Mouse (Mus musculus) neural tube, embryonic 13.5 days (tissue): ENCODE measurements around the gene Prkn. TPM values are rescaled to one million over a fixed set of nuclear protein-coding genes. Genes with fewer than 3 reads are reported as not detected.
A peak's percentile ranks its signal among the peaks of the same experiment; 100 is the strongest.

ENCODE experiments used
- ATAC-seq: fragments of 200-750 bp; cut with Nextera tagmentation; 2 replicates; pipeline ENCODE4 v1.8.0; 2017; ENCODE audit warnings: low read depth, mild to moderate bottlenecking, moderate TSS enrichment, moderate library complexity
- H3K27ac ChIP-seq: fragments of 300-500 bp; sonication (generic); replicated peaks from 2 replicates; pipeline ENCODE4 v1.5.1; 2015; ENCODE audit warnings: moderate library complexity, mild to moderate bottlenecking, inconsistent platforms
- H3K27me3 ChIP-seq: fragments of 300-500 bp; sonication (generic); 2 replicates; pipeline ENCODE4 v1.6.1; 2015; ENCODE audit warnings: mild to moderate bottlenecking, inconsistent platforms
- H3K36me3 ChIP-seq: fragments of 300-500 bp; sonication (generic); 2 replicates; pipeline ENCODE4 v1.6.1; 2015; ENCODE audit warnings: mild to moderate bottlenecking, inconsistent platforms
- H3K4me1 ChIP-seq: fragments of 300-500 bp; sonication (generic); replicated peaks from 2 replicates; pipeline ENCODE4 v1.6.1; 2015; ENCODE audit warnings: inconsistent platforms
- H3K4me2 ChIP-seq: fragments of 300-500 bp; sonication (generic); 2 replicates; pipeline ENCODE4 v1.6.1; 2015; ENCODE audit warnings: inconsistent platforms, mild to moderate bottlenecking, moderate library complexity
- H3K4me3 ChIP-seq: fragments of 300-500 bp; sonication (generic); 2 replicates; pipeline ENCODE4 v1.5.1; 2015; ENCODE audit warnings: mild to moderate bottlenecking, inconsistent platforms
- H3K9ac ChIP-seq: fragments of 300-500 bp; sonication (generic); 2 replicates; pipeline ENCODE4 v1.6.1; 2015; ENCODE audit warnings: moderate library complexity, mild to moderate bottlenecking, inconsistent platforms
- H3K9me3 ChIP-seq: fragments of 300-500 bp; sonication (generic); 2 replicates; pipeline ENCODE4 v1.6.1; 2016; ENCODE audit warnings: inconsistent platforms
- WGBS: fragments of 180-500 bp; shearing (Covaris S2); methylation state at CpG from one replicate; pipeline ENCODE4 v1.1.7; 2015; 5-methylcytosine and 5-hydroxymethylcytosine counted together
- polyA plus RNA-seq: library from polyadenylated mRNA; unstranded; fragments of >200 nt; fragmentation: Nextera tagmentation; extraction: Ambion mirVana; gene quantifications from 2 replicates; pipeline ENCODE4 v1.2.1, GENCODE M21; 2015

The Prkn gene
- polyA plus RNA-seq, 1 experiment from 2014 or later = 3.6 TPM

DNA sequence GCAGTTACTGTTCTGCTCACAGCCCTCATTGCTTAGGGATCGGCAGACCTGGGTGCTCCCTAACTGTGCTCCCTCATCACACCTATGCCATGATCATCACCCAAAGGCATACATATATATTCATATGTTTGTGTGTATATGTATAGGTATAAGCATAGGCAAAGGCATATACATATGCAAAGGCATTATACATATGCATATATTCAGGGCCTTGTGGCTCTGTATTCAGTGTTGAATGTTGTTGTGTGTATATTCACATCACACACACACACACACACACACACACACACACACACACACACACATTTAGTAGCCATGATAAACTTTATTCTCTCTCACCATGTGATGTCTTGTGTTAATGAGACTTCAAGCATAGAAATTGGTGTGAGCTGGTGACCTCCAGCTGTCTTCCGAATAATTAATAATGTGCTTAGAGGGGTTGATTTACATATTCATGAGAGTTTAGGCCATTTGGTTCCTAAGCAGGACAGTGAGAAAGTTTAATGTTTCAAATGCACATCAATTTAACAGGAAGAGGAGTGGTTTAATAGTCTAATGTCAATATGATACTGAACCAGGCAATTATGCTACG lies 804.8 kb downstream of the Prkn start:
- no peak for ATAC-seq

DNA sequence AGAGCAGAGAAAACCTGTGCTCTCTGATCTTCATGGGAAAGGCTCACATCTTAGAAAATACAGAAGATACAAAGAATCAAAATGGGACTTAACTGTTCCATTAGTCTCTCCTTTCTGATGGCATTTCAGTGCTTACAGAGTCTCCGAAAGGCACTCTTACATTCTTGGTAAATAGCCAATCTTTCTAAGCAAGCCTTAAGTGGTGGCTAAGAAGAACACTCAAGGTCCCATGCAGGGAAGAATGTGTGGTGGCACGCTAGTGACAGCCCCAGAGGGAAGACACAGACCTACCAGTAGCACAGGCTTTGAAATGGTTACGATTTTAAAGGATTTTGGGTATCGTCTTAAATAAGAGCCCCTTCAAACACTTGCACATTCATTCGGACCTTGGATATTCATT lies 816.2 kb downstream of the Prkn start:
- ATAC-seq = no peak
- Histone ChIP-seq H3K9ac (no peak overlapping the region), H3K36me3 (no peaks in the 10 kb centered on the region), H3K4me2 (no peak overlapping the region), H3K27me3 (no peaks in the 10 kb centered on the region), H3K27ac (no peak overlapping the region), H3K4me1 (no peaks in the 10 kb centered on the region), H3K4me3 (no peak overlapping the region), H3K9me3 (no peaks in the 10 kb centered on the region)
- WGBS = 89% methylated on average over 5 of the region's 5 CpGs

More for the DNA sequence above, 804.8 kb downstream of the Prkn start:
- Histone ChIP-seq H3K4me1 (0 out of 2 replicates have a peak, but pooled peaks cover 14% of the 10 kb centered on the region), H3K9me3 (no peaks in the 10 kb centered on the region), H3K36me3 (no peaks in the 10 kb centered on the region), H3K9ac (no peak overlapping the region), H3K27ac (no peak overlapping the region), H3K4me2 (no peak overlapping the region), H3K27me3 (no peaks in the 10 kb centered on the region), H3K4me3 (no peak overlapping the region)
- WGBS = 53% methylated on average over 3 of the region's 3 CpGs

DNA sequence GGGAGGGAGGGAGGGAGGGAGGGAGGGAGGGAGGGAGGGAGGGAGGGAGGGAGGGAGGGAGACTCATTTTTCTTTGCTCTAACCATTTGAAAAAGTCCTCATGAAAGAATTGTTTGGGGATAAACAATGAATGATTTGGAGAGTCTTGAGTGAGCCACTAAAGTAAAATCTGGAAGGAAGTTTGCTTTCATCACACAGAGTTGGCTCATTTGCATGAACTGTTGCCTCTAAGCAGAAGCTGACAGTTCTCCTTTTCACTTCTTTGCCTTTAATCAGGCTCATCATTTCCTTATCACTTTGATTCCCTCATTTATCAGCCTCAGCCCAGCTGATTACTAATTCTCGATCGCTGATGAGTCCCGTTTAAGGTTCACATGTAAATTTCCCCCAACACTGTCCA lies 816.7 kb downstream of the Prkn start:
- no peak overlapping the region for H3K4me2 ChIP-seq
- no peak for ATAC-seq
- H3K4me3 ChIP-seq = no peak overlapping the region
- H3K36me3 ChIP-seq = no peaks in the 10 kb centered on the region
- no peaks in the 10 kb centered on the region for H3K4me1 ChIP-seq
- no peak overlapping the region for H3K9ac ChIP-seq
- H3K27ac ChIP-seq = no peak overlapping the region
- H3K27me3 ChIP-seq = no peaks in the 10 kb centered on the region
- no peaks in the 10 kb centered on the region for H3K9me3 ChIP-seq
- 76% methylated on average over 3 of the region's 3 CpGs for WGBS

DNA sequence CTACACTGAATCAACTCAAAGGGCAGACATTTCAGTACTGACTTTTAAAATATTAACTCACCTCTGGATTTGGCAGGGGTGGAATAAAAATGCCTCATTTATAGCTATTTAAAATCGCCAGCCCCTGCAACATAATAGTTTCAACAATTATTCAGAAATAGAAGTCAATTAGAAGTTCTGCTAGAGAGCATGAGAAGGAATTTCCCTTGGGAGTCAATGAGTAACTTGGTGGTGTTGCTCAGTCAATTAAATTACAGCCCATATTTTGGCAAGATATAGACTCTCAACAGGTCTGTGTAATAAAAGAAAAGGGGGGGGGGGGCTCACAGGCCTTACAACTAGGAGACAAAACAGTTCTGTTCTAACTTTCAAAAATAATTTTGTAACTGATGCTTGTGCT lies 821.7 kb downstream of the Prkn start:
- Histone ChIP-seq H3K27ac (no peak overlapping the region), H3K4me3 (no peak overlapping the region), H3K9ac (no peak overlapping the region), H3K4me2 (no peak overlapping the region), H3K9me3 (no peaks in the 10 kb centered on the region), H3K4me1 (peaks cover 12% of the 10 kb centered on the region), H3K36me3 (no peaks in the 10 kb centered on the region), H3K27me3 (0 out of 2 replicates have a peak, but pooled peaks cover 4% of the 10 kb centered on the region)
- 86% methylated on average over 1 of the region's 1 CpGs for WGBS
- ATAC-seq = no peak

DNA sequence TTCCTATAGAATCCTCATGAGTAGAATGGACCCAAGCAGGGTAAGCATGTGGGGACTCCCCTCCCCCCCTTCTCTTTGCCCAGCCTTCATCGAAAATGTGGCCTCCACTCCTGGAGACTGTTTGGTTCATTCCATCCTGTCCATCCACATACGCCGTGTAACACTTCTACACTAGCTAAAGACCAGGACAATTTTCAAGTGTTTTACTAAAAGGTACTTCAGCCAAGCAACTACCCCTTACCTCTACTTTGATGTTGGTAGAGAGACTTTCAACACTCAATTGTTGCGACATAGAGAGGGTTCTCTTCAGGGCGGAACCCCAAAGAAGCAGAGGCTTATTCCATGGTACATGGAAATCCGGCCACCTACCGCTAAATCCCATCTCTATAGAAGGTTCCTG lies 823.3 kb downstream of the Prkn start:
- ATAC-seq = no peak
- 0 out of 2 replicates have a peak, but pooled peaks cover 4% of the 10 kb centered on the region for H3K27me3 ChIP-seq
- no peak overlapping the region for H3K27ac ChIP-seq
- H3K4me1 ChIP-seq = peaks cover 12% of the 10 kb centered on the region
- H3K4me3 ChIP-seq = no peak overlapping the region
- no peak overlapping the region for H3K4me2 ChIP-seq
- H3K9ac ChIP-seq = no peak overlapping the region
- H3K36me3 ChIP-seq = no peaks in the 10 kb centered on the region
- WGBS = 89% methylated on average over 7 of the region's 7 CpGs
- H3K9me3 ChIP-seq = no peaks in the 10 kb centered on the region

DNA sequence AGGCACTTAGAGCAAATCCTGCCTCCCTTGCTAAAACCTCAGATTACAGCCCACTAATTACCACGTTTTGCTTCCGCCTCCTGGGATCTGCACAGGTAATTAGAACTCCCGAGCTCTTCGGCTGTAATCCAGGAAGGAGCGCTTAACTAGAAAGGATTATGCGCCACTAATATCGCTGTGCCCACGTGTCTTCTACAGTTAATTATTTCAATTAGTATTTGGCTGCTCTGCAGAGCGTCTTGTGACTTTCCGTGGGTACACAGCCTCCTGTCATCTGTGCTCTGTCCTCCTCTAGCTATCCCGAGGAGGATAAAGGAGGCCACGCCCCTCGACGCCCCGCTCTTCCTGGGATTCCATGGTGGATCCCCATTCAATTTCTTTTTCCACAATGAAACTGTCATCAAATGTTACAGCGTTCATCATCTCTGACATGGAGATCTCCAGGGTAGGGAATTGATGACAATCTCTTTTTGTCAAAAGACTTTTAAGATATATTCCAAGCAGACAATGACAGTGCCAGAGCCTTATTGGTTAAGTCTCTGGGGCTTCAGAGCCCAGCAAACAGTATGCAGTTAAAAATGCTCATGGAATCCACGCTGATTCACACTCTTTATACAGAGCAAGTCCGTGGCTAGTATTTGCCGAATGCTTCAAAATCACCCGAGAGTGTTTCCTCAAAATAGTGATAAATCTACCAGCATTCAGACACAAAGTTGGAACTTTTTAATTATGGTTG lies 824.6 kb downstream of the Prkn start:
- Histone ChIP-seq H3K9me3 (no peaks in the 10 kb centered on the region), H3K4me2 (peak overlapping the region; percentile 48), H3K36me3 (no peaks in the 10 kb centered on the region), H3K27ac (0 out of 2 replicates have a peak overlapping the region, but pooled peaks have one; percentile 13), H3K27me3 (0 out of 2 replicates have a peak, but pooled peaks cover 4% of the 10 kb centered on the region), H3K9ac (0 out of 2 replicates have a peak overlapping the region, but pooled peaks have one; percentile 2), H3K4me1 (peaks cover 12% of the 10 kb centered on the region), H3K4me3 (peak overlapping the region; percentile 18; the same call in 1 of the 2 replicates)
- WGBS = 34% methylated on average over 20 of the region's 20 CpGs
- peak; percentile 65 for ATAC-seq

DNA sequence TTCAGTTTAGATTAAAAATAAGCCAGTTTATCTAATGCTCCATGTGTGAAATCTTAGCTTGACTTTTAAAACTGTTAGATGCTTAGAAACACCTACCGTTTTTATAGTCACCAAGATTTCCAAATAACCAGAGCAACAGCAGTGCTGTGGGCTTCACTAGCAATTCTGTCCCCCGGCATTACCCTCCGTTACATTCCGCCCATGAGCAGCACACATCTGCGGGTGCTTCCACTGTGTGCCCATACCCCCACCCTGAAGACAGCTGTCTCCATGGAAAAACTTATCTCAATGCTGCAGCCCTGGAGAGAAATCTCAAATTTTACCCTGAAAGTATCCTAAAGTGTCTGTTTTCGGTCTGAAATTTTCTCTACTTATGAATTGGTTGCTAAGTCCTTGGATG lies 839.5 kb downstream of the Prkn start:
- ATAC-seq = no peak
- Histone ChIP-seq H3K27ac (no peak overlapping the region), H3K9me3 (no peaks in the 10 kb centered on the region), H3K9ac (no peak overlapping the region), H3K27me3 (0 out of 2 replicates have a peak, but pooled peaks cover 2% of the 10 kb centered on the region), H3K4me3 (no peak overlapping the region), H3K4me1 (peaks cover 18% of the 10 kb centered on the region), H3K36me3 (no peaks in the 10 kb centered on the region), H3K4me2 (no peak overlapping the region)
- WGBS = 93% methylated on average over 6 of the region's 6 CpGs

DNA sequence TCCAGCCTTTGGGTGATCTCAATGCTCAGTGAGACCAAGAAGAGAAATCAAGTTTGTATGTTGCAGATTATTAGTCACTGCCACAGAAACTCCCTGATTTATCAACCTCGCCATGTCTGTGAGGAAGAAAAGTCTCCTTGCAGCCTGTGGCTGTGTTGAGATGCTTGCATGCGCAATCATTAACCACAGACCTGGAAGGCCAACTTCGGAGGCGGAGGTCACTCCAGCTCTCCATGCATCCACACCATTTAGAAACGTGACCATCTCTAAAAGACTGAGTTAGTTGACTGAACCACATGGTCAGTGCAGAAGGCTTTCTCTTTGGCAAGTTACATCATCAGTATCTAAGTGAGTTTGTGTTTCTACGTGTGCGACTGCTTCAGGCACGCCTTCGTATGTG lies 840.3 kb downstream of the Prkn start:
- no peaks in the 10 kb centered on the region for H3K9me3 ChIP-seq
- WGBS = 89% methylated on average over 9 of the region's 9 CpGs
- no peak overlapping the region for H3K4me2 ChIP-seq
- 0 out of 2 replicates have a peak, but pooled peaks cover 2% of the 10 kb centered on the region for H3K27me3 ChIP-seq
- ATAC-seq = no peak
- no peak overlapping the region for H3K9ac ChIP-seq
- H3K27ac ChIP-seq = no peak overlapping the region
- H3K4me3 ChIP-seq = no peak overlapping the region
- no peaks in the 10 kb centered on the region for H3K36me3 ChIP-seq
- H3K4me1 ChIP-seq = peaks cover 18% of the 10 kb centered on the region

DNA sequence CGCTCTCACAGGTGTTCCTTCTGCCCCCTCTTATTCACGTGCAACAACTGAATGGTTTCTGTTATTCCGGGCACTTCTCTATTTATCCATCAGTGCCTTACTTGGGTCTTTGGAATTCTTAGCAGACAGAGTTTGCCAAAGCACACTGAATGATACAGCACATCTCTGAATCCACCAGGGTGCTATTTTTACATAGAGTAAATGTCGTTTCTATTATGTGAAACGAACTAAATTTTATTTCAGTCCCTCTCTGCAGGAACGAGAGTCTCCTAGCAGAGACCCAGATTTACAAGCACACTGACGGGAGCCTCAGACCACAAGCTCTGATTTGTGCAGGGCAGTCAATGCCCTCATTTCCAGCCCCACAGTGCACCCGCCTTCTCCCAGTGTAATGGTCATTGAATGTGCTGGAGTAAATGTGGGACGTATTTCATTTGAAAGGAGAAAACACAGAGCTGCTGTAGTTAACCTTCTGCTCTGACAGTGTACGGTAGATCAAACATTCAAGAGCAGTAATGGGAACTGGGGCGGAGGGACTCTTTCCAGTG lies 841.7 kb downstream of the Prkn start:
- Histone ChIP-seq H3K4me3 (no peak overlapping the region), H3K4me1 (peaks cover 18% of the 10 kb centered on the region), H3K36me3 (no peaks in the 10 kb centered on the region), H3K27ac (no peak overlapping the region), H3K9me3 (no peaks in the 10 kb centered on the region), H3K4me2 (peak overlapping the region; percentile 24), H3K9ac (no peak overlapping the region), H3K27me3 (0 out of 2 replicates have a peak, but pooled peaks cover 2% of the 10 kb centered on the region)
- peak; percentile 53 for ATAC-seq
- 16% methylated on average over 11 of the region's 11 CpGs for WGBS

DNA sequence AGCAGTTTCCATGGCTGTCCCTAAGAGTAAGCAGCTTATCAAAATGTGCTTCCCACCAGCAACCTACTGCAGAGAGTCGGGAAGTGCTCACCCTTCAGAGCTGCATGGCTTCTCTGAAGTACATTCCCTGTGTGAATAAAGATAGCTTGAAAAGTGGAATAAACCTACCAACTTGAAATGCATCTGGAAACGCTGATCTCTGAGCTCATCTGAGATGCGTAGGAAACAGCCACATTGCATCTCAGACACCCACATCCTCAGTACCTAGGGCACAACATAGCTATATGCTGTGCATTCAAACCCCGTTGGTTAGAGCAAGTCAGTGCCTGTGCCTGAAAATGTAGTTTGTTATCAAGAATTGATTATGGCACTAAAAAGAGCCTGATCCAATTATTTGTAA lies 864.8 kb downstream of the Prkn start:
- H3K27me3 ChIP-seq = no peaks in the 10 kb centered on the region
- H3K4me2 ChIP-seq = no peak overlapping the region
- 90% methylated on average over 4 of the region's 4 CpGs for WGBS
- no peaks in the 10 kb centered on the region for H3K36me3 ChIP-seq
- no peaks in the 10 kb centered on the region for H3K4me1 ChIP-seq
- H3K4me3 ChIP-seq = no peak overlapping the region
- no peak overlapping the region for H3K27ac ChIP-seq
- H3K9ac ChIP-seq = no peak overlapping the region
- no peak for ATAC-seq
- H3K9me3 ChIP-seq = no peaks in the 10 kb centered on the region

DNA sequence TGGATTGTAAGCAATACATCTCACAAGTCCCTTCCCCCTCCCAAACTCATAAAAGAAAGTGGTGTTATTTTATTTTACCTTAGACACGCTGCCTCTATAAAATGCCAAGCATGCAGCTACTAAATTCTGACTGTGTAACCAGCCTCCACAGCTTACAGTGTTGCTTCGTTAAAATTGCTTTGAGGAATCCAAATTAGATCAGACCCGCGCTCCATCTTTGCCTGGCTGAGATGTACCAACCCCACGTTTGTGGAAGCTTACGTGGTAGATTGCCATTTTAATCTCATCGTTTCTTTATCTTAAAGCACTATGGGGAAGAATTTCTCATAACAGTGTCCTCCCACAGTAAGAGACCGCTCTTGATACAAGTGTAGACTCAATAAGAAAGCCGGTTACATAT lies 865.6 kb downstream of the Prkn start:
- Histone ChIP-seq H3K4me3 (no peak overlapping the region), H3K4me1 (no peaks in the 10 kb centered on the region), H3K36me3 (no peaks in the 10 kb centered on the region), H3K9me3 (no peaks in the 10 kb centered on the region), H3K27ac (no peak overlapping the region), H3K9ac (no peak overlapping the region), H3K4me2 (no peak overlapping the region), H3K27me3 (no peaks in the 10 kb centered on the region)
- no peak for ATAC-seq
- WGBS = 87% methylated on average over 9 of the region's 9 CpGs

DNA sequence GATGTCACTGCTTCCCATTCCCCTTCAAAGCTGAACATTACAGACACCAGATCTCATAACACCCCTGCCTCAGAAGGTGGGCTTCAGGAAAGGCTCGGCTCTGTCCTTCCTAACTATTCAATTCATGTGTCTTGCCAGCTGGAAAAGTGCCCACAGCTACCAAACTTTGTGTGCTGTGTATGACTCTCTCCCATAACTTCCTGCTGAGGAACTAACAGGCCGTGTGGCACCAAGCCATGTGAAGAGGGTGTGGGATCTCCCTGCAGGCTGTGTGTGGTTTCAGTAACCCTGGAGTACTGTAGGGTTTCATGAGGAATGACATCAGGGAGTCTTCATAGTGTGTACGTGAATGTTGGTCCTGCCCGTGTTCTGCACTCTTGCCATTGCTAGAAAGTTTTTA lies 871.9 kb downstream of the Prkn start:
- WGBS = 75% methylated on average over 4 of the region's 4 CpGs
- no peaks in the 10 kb centered on the region for H3K27me3 ChIP-seq
- no peak overlapping the region for H3K4me3 ChIP-seq
- H3K9me3 ChIP-seq = no peaks in the 10 kb centered on the region
- no peak overlapping the region for H3K9ac ChIP-seq
- no peak overlapping the region for H3K27ac ChIP-seq
- H3K36me3 ChIP-seq = no peaks in the 10 kb centered on the region
- H3K4me1 ChIP-seq = no peaks in the 10 kb centered on the region
- ATAC-seq = no peak
- H3K4me2 ChIP-seq = no peak overlapping the region
